Comparison of ENCODE assay signal across 21 mouse cellular contexts in the genomic region with DNA sequence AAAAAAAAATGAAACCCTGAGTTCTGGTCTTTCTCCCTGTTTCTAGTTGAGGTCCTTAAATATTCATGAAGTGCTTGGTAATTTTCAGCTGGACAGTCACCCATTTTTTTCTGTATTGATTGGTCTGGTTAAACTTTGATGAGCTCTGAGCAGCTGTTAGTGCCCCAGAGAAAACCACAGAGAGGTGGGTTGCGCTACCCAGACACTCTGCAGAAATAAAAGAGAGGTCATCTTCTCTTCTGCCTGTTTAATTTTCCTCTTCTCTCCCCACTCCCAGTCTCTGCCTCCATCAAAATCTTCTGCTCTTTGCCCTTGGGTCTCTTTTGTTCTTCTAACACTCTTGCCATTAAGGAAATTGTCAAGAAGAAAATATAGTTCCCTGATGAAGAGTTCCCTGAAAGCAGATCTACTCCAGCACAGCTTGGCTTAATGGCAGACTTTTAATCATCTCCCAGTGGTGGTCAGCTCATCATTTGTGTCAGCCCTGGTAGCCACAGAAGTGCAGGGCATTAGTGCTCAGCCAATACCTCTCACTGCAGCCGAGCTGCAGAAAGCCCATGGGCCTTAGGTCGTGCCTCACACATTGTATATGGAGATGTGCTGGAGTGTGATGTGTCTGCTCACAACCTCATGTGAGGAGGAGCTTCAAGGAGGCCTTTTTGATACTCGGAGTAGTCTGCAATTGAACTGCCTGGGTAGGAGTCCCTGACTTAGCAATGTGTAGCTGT. TPM values are rescaled to one million over a fixed set of nuclear protein-coding genes. Genes with fewer than 3 reads are reported as not detected.
A peak's percentile ranks its signal among the peaks of the same experiment; 100 is the strongest.
DNase-seq lines count a peak whose midpoint lies in the region; ATAC-seq and TF ChIP-seq lines count a peak whose summit lies in the region.
"Had no signal": no experiment of that assay in that cellular context is flagged by ENCODE, and none has a peak within 500 bp of the region (broad histone marks: within the 10 kb centered on the region; RNA-seq: fewer than 3 reads in every experiment).

No protein-coding gene starts in this region.

- H3K9me3 ChIP-seq in hindbrain, embryonic 11.5 days (ENCODE audit: control insufficient read depth, low read length) = no peaks in the 10 kb centered on the region
- no peaks in the 10 kb centered on the region for H3K9me3 ChIP-seq in hindbrain, embryonic 13.5 days
- H3K9me3 ChIP-seq in midbrain, embryonic 14.5 days (ENCODE audit: control insufficient read depth, low read length) = no peaks in the 10 kb centered on the region
- H3K9me3 ChIP-seq in midbrain, postnatal 0 days (ENCODE audit: low read length) = no peaks in the 10 kb centered on the region
- no peaks in the 10 kb centered on the region for H3K9me3 ChIP-seq in hindbrain, embryonic 15.5 days
- H3K9me3 ChIP-seq: forebrain, embryonic 12.5 days; heart, embryonic 10.5 days; limb, embryonic 12.5 days; liver, embryonic 13.5 days had no signal

- no peak overlapping the region for H3K9ac ChIP-seq in hindbrain, embryonic 11.5 days (ENCODE audit: low read depth, low read length)
- H3K9ac ChIP-seq in hindbrain, embryonic 13.5 days = no peak overlapping the region
- no peak overlapping the region for H3K9ac ChIP-seq in midbrain, embryonic 14.5 days (replicated peaks; ENCODE audit: low read length)
- no peak overlapping the region for H3K9ac ChIP-seq in midbrain, postnatal 0 days (replicated peaks; ENCODE audit: low read length, poor library complexity, severe bottlenecking)
- no peak overlapping the region for H3K9ac ChIP-seq in hindbrain, embryonic 15.5 days
- no peak overlapping the region for H3K9ac ChIP-seq in heart, adult 2 months (ENCODE audit: low read depth, low read length)
- H3K9ac ChIP-seq: forebrain, embryonic 12.5 days; limb, embryonic 12.5 days; liver, embryonic 13.5 days had no signal

- TF ChIP-seq POLR2A in heart, adult 2 months (IDR thresholded peaks at IDR 0.05; ENCODE audit: insufficient read depth, low read depth, low read length) = no peak

- 65% methylated on average over 4 of the region's 4 CpGs for WGBS in hindbrain, embryonic 11.5 days
- 56% methylated on average over 4 of the region's 4 CpGs for WGBS in hindbrain, embryonic 13.5 days
- WGBS in midbrain, embryonic 14.5 days = 68% methylated on average over 4 of the region's 4 CpGs
- WGBS in midbrain, postnatal 0 days = 69% methylated on average over 4 of the region's 4 CpGs
- WGBS in hindbrain, embryonic 15.5 days = 70% methylated on average over 4 of the region's 4 CpGs
- 81% methylated on average over 4 of the region's 4 CpGs for WGBS in heart, adult 2 months

- DNase-seq in hindbrain, embryonic 11.5 days (ENCODE audit: low spot score) = peak; percentile 11
- no peak for DNase-seq in midbrain, embryonic 14.5 days
- DNase-seq in midbrain, postnatal 0 days (ENCODE audit: low spot score) = no peak
- no peak for DNase-seq in gastrocnemius, postnatal 14 days
- no peak for DNase-seq in heart, adult 2 months
- DNase-seq: adrenal gland, postnatal 36 days; cerebellum, adult 9-11 months; kidney, postnatal 25 days; liver, embryonic 13.5 days; lung, adult 2 months; lung, postnatal 14 days; right cerebral cortex, postnatal 25 days; spleen, adult 18-20 months had no signal

- intact Hi-C loops in gastrocnemius, postnatal 14 days (cut with DNase I; ENCODE audit: low total_unique reads) = no loop called here
- intact Hi-C loops in heart, adult 2 months (cut with DNase I) = no loop called here

- no peak overlapping the region for H3K27ac ChIP-seq in hindbrain, embryonic 11.5 days (ENCODE audit: low read depth, low read length)
- H3K27ac ChIP-seq in hindbrain, embryonic 13.5 days = no peak overlapping the region
- no peak overlapping the region for H3K27ac ChIP-seq in midbrain, embryonic 14.5 days (replicated peaks; ENCODE audit: low read depth, low read length)
- H3K27ac ChIP-seq in midbrain, postnatal 0 days (ENCODE audit: low read depth, low read length) = no peak overlapping the region
- no peak overlapping the region for H3K27ac ChIP-seq in hindbrain, embryonic 15.5 days (replicated peaks)
- no peak overlapping the region for H3K27ac ChIP-seq in heart, adult 2 months
- H3K27ac ChIP-seq: forebrain, embryonic 12.5 days; heart, embryonic 10.5 days; limb, embryonic 12.5 days; liver, embryonic 13.5 days had no signal

- no peaks in the 10 kb centered on the region for H3K36me3 ChIP-seq in hindbrain, embryonic 11.5 days (ENCODE audit: control insufficient read depth, insufficient read depth, low read length)
- H3K36me3 ChIP-seq in hindbrain, embryonic 13.5 days = no peaks in the 10 kb centered on the region
- no peaks in the 10 kb centered on the region for H3K36me3 ChIP-seq in midbrain, embryonic 14.5 days (ENCODE audit: control insufficient read depth, insufficient read depth, low read length)
- no peaks in the 10 kb centered on the region for H3K36me3 ChIP-seq in midbrain, postnatal 0 days (ENCODE audit: insufficient read depth, low read length)
- no peaks in the 10 kb centered on the region for H3K36me3 ChIP-seq in hindbrain, embryonic 15.5 days
- no peaks in the 10 kb centered on the region for H3K36me3 ChIP-seq in heart, adult 2 months (ENCODE audit: control insufficient read depth, insufficient read depth, low read length)
- H3K36me3 ChIP-seq: forebrain, embryonic 12.5 days; heart, embryonic 10.5 days; limb, embryonic 12.5 days; liver, embryonic 13.5 days had no signal

- no peak overlapping the region for H3K4me2 ChIP-seq in hindbrain, embryonic 11.5 days (replicated peaks; ENCODE audit: low read depth, low read length)
- H3K4me2 ChIP-seq in hindbrain, embryonic 13.5 days = no peak overlapping the region
- no peak overlapping the region for H3K4me2 ChIP-seq in midbrain, embryonic 14.5 days (ENCODE audit: low read length)
- H3K4me2 ChIP-seq in midbrain, postnatal 0 days (ENCODE audit: low read depth, low read length, poor library complexity, severe bottlenecking) = no peak overlapping the region
- no peak overlapping the region for H3K4me2 ChIP-seq in hindbrain, embryonic 15.5 days
- H3K4me2 ChIP-seq: forebrain, embryonic 12.5 days; limb, embryonic 12.5 days; liver, embryonic 13.5 days had no signal

- ATAC-seq in hindbrain, embryonic 11.5 days (ENCODE audit: low FRiP score) = peak; percentile 64
- no peak; the same call in 1 of the 2 replicates for ATAC-seq in hindbrain, embryonic 13.5 days (ENCODE audit: low FRiP score)
- peak; percentile 31; the same call in 1 of the 2 replicates for ATAC-seq in midbrain, embryonic 14.5 days (ENCODE audit: low FRiP score, low TSS enrichment)
- ATAC-seq in midbrain, postnatal 0 days (ENCODE audit: low FRiP score) = no peak
- ATAC-seq in hindbrain, embryonic 15.5 days (ENCODE audit: low FRiP score, low read depth) = peak; percentile 56; the same call in 1 of the 2 replicates
- ATAC-seq: CD4-positive, CD25-positive, alpha-beta regulatory T cell, adult 4 months had no signal

- H3K79me2 ChIP-seq in heart, adult 2 months (replicated peaks; ENCODE audit: control insufficient read depth, insufficient read depth, low read length) = no peaks in the 10 kb centered on the region

- TF ChIP-seq EP300 in heart, adult 2 months (IDR thresholded peaks at IDR 0.05; ENCODE audit: insufficient read depth, low read depth, low read length) = no peak

- H3K4me1 ChIP-seq in hindbrain, embryonic 11.5 days (replicated peaks; ENCODE audit: control insufficient read depth, insufficient read depth, low read length) = no peaks in the 10 kb centered on the region
- no peaks in the 10 kb centered on the region for H3K4me1 ChIP-seq in hindbrain, embryonic 13.5 days (replicated peaks)
- H3K4me1 ChIP-seq in midbrain, embryonic 14.5 days (ENCODE audit: control insufficient read depth, insufficient read depth, low read length) = no peaks in the 10 kb centered on the region
- no peaks in the 10 kb centered on the region for H3K4me1 ChIP-seq in midbrain, postnatal 0 days (ENCODE audit: insufficient read depth, low read length)
- H3K4me1 ChIP-seq in hindbrain, embryonic 15.5 days (replicated peaks) = no peaks in the 10 kb centered on the region
- H3K4me1 ChIP-seq in heart, adult 2 months (ENCODE audit: control insufficient read depth, insufficient read depth, low read length) = no peaks in the 10 kb centered on the region
- H3K4me1 ChIP-seq: forebrain, embryonic 12.5 days; heart, embryonic 10.5 days had no signal

- no peaks in the 10 kb centered on the region for H3K27me3 ChIP-seq in hindbrain, embryonic 11.5 days (ENCODE audit: control insufficient read depth, insufficient read depth, low read length)
- no peaks in the 10 kb centered on the region for H3K27me3 ChIP-seq in hindbrain, embryonic 13.5 days
- H3K27me3 ChIP-seq in midbrain, embryonic 14.5 days (ENCODE audit: control insufficient read depth, insufficient read depth, low read length) = no peaks in the 10 kb centered on the region
- H3K27me3 ChIP-seq in midbrain, postnatal 0 days (ENCODE audit: insufficient read depth, low read length) = no peaks in the 10 kb centered on the region
- no peaks in the 10 kb centered on the region for H3K27me3 ChIP-seq in hindbrain, embryonic 15.5 days
- no peaks in the 10 kb centered on the region for H3K27me3 ChIP-seq in heart, adult 2 months (ENCODE audit: control insufficient read depth, insufficient read depth, low read length)
- H3K27me3 ChIP-seq: forebrain, embryonic 12.5 days; limb, embryonic 12.5 days; liver, embryonic 13.5 days had no signal

- TF ChIP-seq CTCF in midbrain, postnatal 0 days (IDR thresholded peaks at IDR 0.05) = no peak
- no peak for TF ChIP-seq CTCF in heart, adult 2 months (IDR thresholded peaks at IDR 0.05)

- no peak overlapping the region for H3K4me3 ChIP-seq in hindbrain, embryonic 11.5 days (ENCODE audit: low read depth, low read length)
- H3K4me3 ChIP-seq in hindbrain, embryonic 13.5 days = no peak overlapping the region
- no peak overlapping the region for H3K4me3 ChIP-seq in midbrain, embryonic 14.5 days (replicated peaks; ENCODE audit: low read depth, low read length)
- H3K4me3 ChIP-seq in midbrain, postnatal 0 days (ENCODE audit: low read depth, low read length) = no peak overlapping the region
- no peak overlapping the region for H3K4me3 ChIP-seq in hindbrain, embryonic 15.5 days
- no peak overlapping the region for H3K4me3 ChIP-seq in heart, adult 2 months
- H3K4me3 ChIP-seq: erythroblast, embryonic 14.5 days; forebrain, embryonic 12.5 days; heart, embryonic 10.5 days; limb, embryonic 12.5 days; liver, embryonic 13.5 days had no signal

RNA-seq across cellular contexts. Expression of gene Fggy, which starts 29.1 kb away (rescaled TPM):
- polyA plus RNA-seq in hindbrain, embryonic 11.5 days (2014; fragmentation: Nextera tagmentation; extraction: Ambion mirVana) = 9.9 and 11.1 TPM in 2 replicates
- polyA plus RNA-seq in hindbrain, embryonic 13.5 days (2015; fragmentation: Nextera tagmentation; extraction: Ambion mirVana) = 9.1 TPM in 2 replicates
- 8.5 and 8.8 TPM in 2 replicates for polyA plus RNA-seq in midbrain, embryonic 14.5 days (2014; fragmentation: Nextera tagmentation; extraction: Ambion mirVana)
- 6.2 and 9.1 TPM in 2 replicates for total RNA-seq in midbrain, postnatal 0 days (2014; rRNA removed)
- polyA plus RNA-seq in midbrain, postnatal 0 days (2015; fragmentation: Nextera tagmentation; extraction: Ambion mirVana) = 5.8 TPM in 2 replicates
- 7.2 and 7.5 TPM in 2 replicates for polyA plus RNA-seq in hindbrain, embryonic 15.5 days (2015; fragmentation: Nextera tagmentation; extraction: Ambion mirVana)
- 1 to 10 TPM; 6.7 to 7.3 TPM for total RNA-seq in gastrocnemius, postnatal 14 days (2021)
- 1 to 10 TPM; 7.4 to 9.7 TPM for total RNA-seq in heart, adult 2 months (2021)
- polyA plus RNA-seq in heart, adult 2 months (2012; rRNA removed) = 3.8 and 7.4 TPM in 2 replicates
- total RNA-seq: monocyte, adult 5-6 weeks had no signal
- polyA plus RNA-seq: erythroblast, embryonic 14.5 days had no signal

Comparison
In these comparisons a context has a peak if more than half of its experiments do, and no peak if none do; other contexts are left out.
1. ATAC-seq: peak in hindbrain, embryonic 11.5 days (single experiment), midbrain, embryonic 14.5 days (single experiment) and hindbrain, embryonic 15.5 days (single experiment); none in hindbrain, embryonic 13.5 days (single experiment) and midbrain, postnatal 0 days (single experiment).